9 mouse cellular contexts compared by ENCODE assay signal in the genomic region with DNA sequence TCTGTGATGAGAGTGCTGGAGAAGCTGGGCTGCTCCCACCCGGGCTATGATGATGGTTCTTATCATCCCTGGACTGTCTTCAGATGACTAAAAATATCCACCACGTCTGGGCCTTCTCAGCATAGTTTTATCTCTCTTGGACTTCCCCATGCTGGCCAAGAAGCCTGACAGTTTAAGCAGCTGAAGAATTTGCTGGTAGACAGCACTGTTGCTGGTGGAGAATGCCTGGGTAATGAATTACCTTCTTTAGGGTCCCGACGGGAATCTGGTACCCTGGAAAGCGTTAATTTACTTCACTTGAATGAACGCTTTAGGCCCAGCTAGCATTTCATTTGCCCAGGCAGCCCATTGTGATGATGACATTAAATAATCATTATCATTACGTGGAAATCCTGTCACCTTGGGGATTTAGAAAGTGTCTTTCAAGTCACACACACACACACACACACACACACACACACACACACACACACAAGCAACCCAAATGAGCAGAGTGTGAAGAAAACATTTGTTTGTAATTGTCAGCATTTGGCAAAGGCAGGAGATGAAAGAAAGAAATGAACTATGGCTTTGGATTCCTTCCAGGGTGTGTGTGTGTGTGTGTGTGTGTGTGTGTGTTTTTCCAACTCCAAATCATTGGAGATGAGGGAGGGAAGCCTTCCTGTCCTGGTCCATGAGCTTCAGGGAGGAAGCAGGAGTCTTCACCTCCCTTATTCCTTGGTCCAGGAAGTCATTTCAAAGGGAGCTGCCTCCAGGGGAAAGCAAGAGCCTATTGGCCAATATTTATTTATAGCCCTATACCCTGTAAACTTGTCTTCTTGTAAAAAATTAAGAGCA.
DNase-seq lines count a peak whose midpoint lies in the region; ATAC-seq and TF ChIP-seq lines count a peak whose summit lies in the region.
"Had no signal": no experiment of that assay in that cellular context is flagged by ENCODE, and none has a peak within 500 bp of the region (broad histone marks: within the 10 kb centered on the region; RNA-seq: fewer than 3 reads in every experiment).

No protein-coding gene starts in this region.

- intact Hi-C loops in heart, postnatal 36 days (cut with DNase I) = no loop called here

- no peak for TF ChIP-seq CTCF in liver, postnatal 0 days (IDR thresholded peaks at IDR 0.05; ENCODE audit: low read depth)

- no peaks in the 10 kb centered on the region for H3K4me1 ChIP-seq in liver, postnatal 0 days (ENCODE audit: insufficient read depth)

- 53% methylated on average over 7 of the region's 7 CpGs for WGBS in liver, postnatal 0 days (ENCODE audit: insufficient replicate concordance)

- ATAC-seq in liver, postnatal 0 days = no peak
- ATAC-seq in activated CD4-positive, CD25-positive, alpha-beta regulatory T cell, adult 4 months = no peak

- no peaks in the 10 kb centered on the region for H3K9me3 ChIP-seq in liver, postnatal 0 days (ENCODE audit: low read length)

- H3K9ac ChIP-seq in liver, postnatal 0 days (replicated peaks) = no peak overlapping the region

- H3K4me2 ChIP-seq in liver, postnatal 0 days (ENCODE audit: low read depth, low read length) = no peak overlapping the region

- no peak overlapping the region for H3K4me3 ChIP-seq in liver, postnatal 0 days (ENCODE audit: low read depth, low read length)

- DNase-seq in adrenal gland, postnatal 10 days = peak; percentile 27
- DNase-seq in adrenal gland, postnatal 4 days (ENCODE audit: low spot score in 2 of 2) = no peak
- DNase-seq in liver = peak; percentile 11
- no peak for DNase-seq in liver, postnatal 0 days
- peak; percentile 6 to 14 for DNase-seq in heart, postnatal 36 days
- peak; percentile 10 for DNase-seq in lung, postnatal 25 days (ENCODE audit: low spot score)
- no peak for DNase-seq in spleen, adult 12 weeks (ENCODE audit: low spot score)
- DNase-seq: cerebellum, adult 9-10 months had no signal

- H3K27me3 ChIP-seq in liver, postnatal 0 days (ENCODE audit: insufficient read depth, low read length) = no peaks in the 10 kb centered on the region

- H3K36me3 ChIP-seq in liver, postnatal 0 days (replicated peaks; ENCODE audit: insufficient read depth, low read length) = no peaks in the 10 kb centered on the region

- H3K27ac ChIP-seq in liver, postnatal 0 days (ENCODE audit: low read depth) = no peak overlapping the region

- no peak for TF ChIP-seq EP300 in liver, postnatal 0 days (IDR thresholded peaks at IDR 0.05; ENCODE audit: low read depth)

Comparison
In these comparisons a context has a peak if more than half of its experiments do, and no peak if none do; other contexts are left out.
1. DNase-seq: peak in adrenal gland, postnatal 10 days (single experiment), liver (single experiment), heart, postnatal 36 days (2 of 2) and lung, postnatal 25 days (single experiment); none in adrenal gland, postnatal 4 days (0 of 2), liver, postnatal 0 days (single experiment) and spleen, adult 12 weeks (single experiment).